Mouse (Mus musculus): ENCODE results near the gene Tmem156. TPM values are rescaled to one million over a fixed set of nuclear protein-coding genes. Genes with fewer than 3 reads are reported as not detected.

Gene Tmem156
- polyA plus RNA-seq, 1 experiment from 2014 or later = not detected

GRCm38 (mm10) chr5:65038305-65038704 lies 53.6 kb downstream of the Tmem156 start:
- 0 out of 2 replicates have a peak overlapping the region, but pooled peaks have one; percentile 3 for H3K27ac ChIP-seq (ENCODE audit: low read depth, low read length)
- no peaks in the 10 kb centered on the region for H3K36me3 ChIP-seq (ENCODE audit: control insufficient read depth, insufficient read depth, low read length)
- no peak for ATAC-seq (replicated peaks; ENCODE audit: insufficient number of reproducible peaks, low FRiP score, low TSS enrichment)
- H3K27me3 ChIP-seq (ENCODE audit: control insufficient read depth, insufficient read depth, low read length) = no peaks in the 10 kb centered on the region
- no peak overlapping the region for H3K4me3 ChIP-seq (ENCODE audit: low read depth, low read length)
- H3K9me3 ChIP-seq (replicated peaks; ENCODE audit: control insufficient read depth, low read length) = no peaks in the 10 kb centered on the region
- WGBS (ENCODE audit: insufficient replicate concordance) = 82% methylated on average over 9 of the region's 9 CpGs
- H3K9ac ChIP-seq (ENCODE audit: low read depth, low read length) = no peak overlapping the region
- H3K4me1 ChIP-seq (ENCODE audit: control insufficient read depth, insufficient read depth, low read length) = no peaks in the 10 kb centered on the region
- no peak overlapping the region for H3K4me2 ChIP-seq

DNA sequence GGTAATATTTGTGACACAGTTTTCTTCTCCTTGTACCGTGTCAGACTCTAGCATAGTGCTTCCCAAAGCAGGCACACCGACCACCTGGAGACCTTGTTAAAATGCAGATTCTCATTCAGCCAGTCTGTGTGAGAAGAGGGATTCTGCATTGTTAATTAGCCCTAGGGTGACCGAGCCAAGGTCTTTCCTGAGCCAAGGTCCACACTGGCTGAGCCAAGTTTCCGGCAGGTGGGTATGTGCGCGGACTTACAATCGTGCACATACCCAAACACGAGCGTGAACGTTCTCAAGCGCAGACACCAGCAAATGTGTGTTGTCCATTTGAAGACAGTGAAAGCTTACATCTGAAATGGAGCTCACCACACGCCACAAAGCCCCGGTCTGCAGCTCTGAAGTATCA lies 55.3 kb downstream of the Tmem156 start:
- no peaks in the 10 kb centered on the region for H3K9me3 ChIP-seq (replicated peaks; ENCODE audit: control insufficient read depth, low read length)
- no peak overlapping the region for H3K4me2 ChIP-seq
- no peak overlapping the region for H3K27ac ChIP-seq (ENCODE audit: low read depth, low read length)
- ATAC-seq (replicated peaks; ENCODE audit: insufficient number of reproducible peaks, low FRiP score, low TSS enrichment) = no peak
- no peaks in the 10 kb centered on the region for H3K36me3 ChIP-seq (ENCODE audit: control insufficient read depth, insufficient read depth, low read length)
- H3K27me3 ChIP-seq (ENCODE audit: control insufficient read depth, insufficient read depth, low read length) = no peaks in the 10 kb centered on the region
- H3K4me3 ChIP-seq (ENCODE audit: low read depth, low read length) = no peak overlapping the region
- 82% methylated on average over 13 of the region's 13 CpGs for WGBS (ENCODE audit: insufficient replicate concordance)
- no peak overlapping the region for H3K9ac ChIP-seq (ENCODE audit: low read depth, low read length)
- H3K4me1 ChIP-seq (ENCODE audit: control insufficient read depth, insufficient read depth, low read length) = no peaks in the 10 kb centered on the region

- no peaks in the 10 kb centered on the region for H3K9me3 ChIP-seq (replicated peaks; ENCODE audit: control insufficient read depth, low read length)
- H3K27ac ChIP-seq (ENCODE audit: low read depth, low read length) = no peak overlapping the region
- H3K27me3 ChIP-seq (ENCODE audit: control insufficient read depth, insufficient read depth, low read length) = no peaks in the 10 kb centered on the region
- H3K9ac ChIP-seq (ENCODE audit: low read depth, low read length) = no peak overlapping the region
- WGBS (ENCODE audit: insufficient replicate concordance) = 57% methylated on average over 9 of the region's 9 CpGs
- no peak overlapping the region for H3K4me3 ChIP-seq (ENCODE audit: low read depth, low read length)
- no peaks in the 10 kb centered on the region for H3K4me1 ChIP-seq (ENCODE audit: control insufficient read depth, insufficient read depth, low read length)
- H3K36me3 ChIP-seq (ENCODE audit: control insufficient read depth, insufficient read depth, low read length) = peaks cover under 1% of the 10 kb centered on the region
- H3K4me2 ChIP-seq = no peak overlapping the region
- ATAC-seq (replicated peaks; ENCODE audit: insufficient number of reproducible peaks, low FRiP score, low TSS enrichment) = no peak
Observed at GRCm38 (mm10) chr5:65028019-65028418, 63.9 kb downstream of the Tmem156 start.

- no peak overlapping the region for H3K4me3 ChIP-seq (ENCODE audit: low read depth, low read length)
- H3K27me3 ChIP-seq (ENCODE audit: control insufficient read depth, insufficient read depth, low read length) = no peaks in the 10 kb centered on the region
- no peak for ATAC-seq (replicated peaks; ENCODE audit: insufficient number of reproducible peaks, low FRiP score, low TSS enrichment)
- H3K36me3 ChIP-seq (ENCODE audit: control insufficient read depth, insufficient read depth, low read length) = peaks cover 9% of the 10 kb centered on the region
- no peak overlapping the region for H3K27ac ChIP-seq (ENCODE audit: low read depth, low read length)
- no peak overlapping the region for H3K9ac ChIP-seq (ENCODE audit: low read depth, low read length)
- H3K9me3 ChIP-seq (replicated peaks; ENCODE audit: control insufficient read depth, low read length) = no peaks in the 10 kb centered on the region
- WGBS (ENCODE audit: insufficient replicate concordance) = 74% methylated on average over 9 of the region's 9 CpGs
- H3K4me2 ChIP-seq = no peak overlapping the region
- no peaks in the 10 kb centered on the region for H3K4me1 ChIP-seq (ENCODE audit: control insufficient read depth, insufficient read depth, low read length)
Observed at GRCm38 (mm10) chr5:65026776-65027175, 65.2 kb downstream of the Tmem156 start.

- H3K27me3 ChIP-seq (ENCODE audit: control insufficient read depth, insufficient read depth, low read length) = no peaks in the 10 kb centered on the region
- H3K9ac ChIP-seq (ENCODE audit: low read depth, low read length) = no peak overlapping the region
- no peak overlapping the region for H3K4me3 ChIP-seq (ENCODE audit: low read depth, low read length)
- WGBS (ENCODE audit: insufficient replicate concordance) = 61% methylated on average over 6 of the region's 6 CpGs
- H3K4me2 ChIP-seq = no peak overlapping the region
- ATAC-seq (replicated peaks; ENCODE audit: insufficient number of reproducible peaks, low FRiP score, low TSS enrichment) = no peak
- H3K9me3 ChIP-seq (replicated peaks; ENCODE audit: control insufficient read depth, low read length) = no peaks in the 10 kb centered on the region
- peaks cover 13% of the 10 kb centered on the region for H3K36me3 ChIP-seq (ENCODE audit: control insufficient read depth, insufficient read depth, low read length)
- H3K27ac ChIP-seq (ENCODE audit: low read depth, low read length) = no peak overlapping the region
- no peaks in the 10 kb centered on the region for H3K4me1 ChIP-seq (ENCODE audit: control insufficient read depth, insufficient read depth, low read length)
Observed at GRCm38 (mm10) chr5:65025916-65026315, 66.0 kb downstream of the Tmem156 start.

- Histone ChIP-seq H3K27ac (ENCODE audit: low read depth, low read length) (no peak overlapping the region), H3K4me3 (ENCODE audit: low read depth, low read length) (no peak overlapping the region), H3K9ac (ENCODE audit: low read depth, low read length) (no peak overlapping the region), H3K27me3 (ENCODE audit: control insufficient read depth, insufficient read depth, low read length) (no peaks in the 10 kb centered on the region), H3K4me1 (ENCODE audit: control insufficient read depth, insufficient read depth, low read length) (no peaks in the 10 kb centered on the region), H3K4me2 (no peak overlapping the region), H3K36me3 (ENCODE audit: control insufficient read depth, insufficient read depth, low read length) (peaks cover 13% of the 10 kb centered on the region), H3K9me3 (replicated peaks; ENCODE audit: control insufficient read depth, low read length) (no peaks in the 10 kb centered on the region)
- no peak for ATAC-seq (replicated peaks; ENCODE audit: insufficient number of reproducible peaks, low FRiP score, low TSS enrichment)
- WGBS (ENCODE audit: insufficient replicate concordance) = 74% methylated on average over 2 of the region's 2 CpGs
Observed at GRCm38 (mm10) chr5:65024641-65025040, 67.3 kb downstream of the Tmem156 start.

- Histone ChIP-seq H3K4me1 (ENCODE audit: control insufficient read depth, insufficient read depth, low read length) (no peaks in the 10 kb centered on the region), H3K4me3 (ENCODE audit: low read depth, low read length) (no peak overlapping the region), H3K9ac (ENCODE audit: low read depth, low read length) (no peak overlapping the region), H3K27me3 (ENCODE audit: control insufficient read depth, insufficient read depth, low read length) (no peaks in the 10 kb centered on the region), H3K36me3 (ENCODE audit: control insufficient read depth, insufficient read depth, low read length) (peaks cover 13% of the 10 kb centered on the region), H3K27ac (ENCODE audit: low read depth, low read length) (no peak overlapping the region), H3K9me3 (replicated peaks; ENCODE audit: control insufficient read depth, low read length) (no peaks in the 10 kb centered on the region), H3K4me2 (no peak overlapping the region)
- WGBS (ENCODE audit: insufficient replicate concordance) = 90% methylated on average over 4 of the region's 4 CpGs
- ATAC-seq (replicated peaks; ENCODE audit: insufficient number of reproducible peaks, low FRiP score, low TSS enrichment) = no peak
Observed at GRCm38 (mm10) chr5:65022006-65022405, 69.9 kb downstream of the Tmem156 start.

GRCm38 (mm10) chr5:65019823-65020222 lies 72.1 kb downstream of the Tmem156 start:
- Histone ChIP-seq H3K27me3 (ENCODE audit: control insufficient read depth, insufficient read depth, low read length) (no peaks in the 10 kb centered on the region), H3K4me3 (ENCODE audit: low read depth, low read length) (no peak overlapping the region), H3K27ac (ENCODE audit: low read depth, low read length) (no peak overlapping the region), H3K36me3 (ENCODE audit: control insufficient read depth, insufficient read depth, low read length) (peaks cover 13% of the 10 kb centered on the region), H3K9me3 (replicated peaks; ENCODE audit: control insufficient read depth, low read length) (no peaks in the 10 kb centered on the region), H3K9ac (ENCODE audit: low read depth, low read length) (no peak overlapping the region), H3K4me1 (ENCODE audit: control insufficient read depth, insufficient read depth, low read length) (no peaks in the 10 kb centered on the region), H3K4me2 (no peak overlapping the region)
- no peak for ATAC-seq (replicated peaks; ENCODE audit: insufficient number of reproducible peaks, low FRiP score, low TSS enrichment)
- 67% methylated on average over 7 of the region's 7 CpGs for WGBS (ENCODE audit: insufficient replicate concordance)

DNA sequence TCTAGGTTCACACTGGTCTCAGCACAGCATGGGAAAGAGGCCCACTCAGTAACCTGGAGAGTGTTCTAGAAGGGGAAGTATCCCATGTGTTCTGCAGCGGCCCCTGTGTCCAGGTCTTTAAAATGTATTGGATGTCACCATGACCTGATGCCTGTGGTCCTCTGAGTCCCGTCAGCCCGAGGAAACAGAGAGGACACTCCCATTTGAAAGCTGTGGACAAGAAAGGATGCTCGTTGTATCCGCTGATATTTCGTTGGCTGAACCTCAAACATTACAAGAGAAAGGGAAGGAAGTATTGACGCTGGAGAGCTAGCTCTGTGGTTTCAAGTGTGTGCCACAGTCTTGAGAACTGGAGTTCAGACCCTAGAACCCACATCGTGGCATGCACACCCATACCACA lies 72.8 kb downstream of the Tmem156 start:
- ATAC-seq (replicated peaks; ENCODE audit: insufficient number of reproducible peaks, low FRiP score, low TSS enrichment) = no peak
- Histone ChIP-seq H3K9me3 (replicated peaks; ENCODE audit: control insufficient read depth, low read length) (no peaks in the 10 kb centered on the region), H3K4me2 (no peak overlapping the region), H3K9ac (ENCODE audit: low read depth, low read length) (no peak overlapping the region), H3K27me3 (ENCODE audit: control insufficient read depth, insufficient read depth, low read length) (no peaks in the 10 kb centered on the region), H3K27ac (ENCODE audit: low read depth, low read length) (no peak overlapping the region), H3K36me3 (ENCODE audit: control insufficient read depth, insufficient read depth, low read length) (peaks cover 13% of the 10 kb centered on the region), H3K4me3 (ENCODE audit: low read depth, low read length) (no peak overlapping the region), H3K4me1 (ENCODE audit: control insufficient read depth, insufficient read depth, low read length) (no peaks in the 10 kb centered on the region)
- WGBS (ENCODE audit: insufficient replicate concordance) = 72% methylated on average over 8 of the region's 8 CpGs
